Comparison of ENCODE assay signal across 8 mouse cellular contexts in genomic region chr1:60868333-60869277, GRCm38 (mm10). TPM values are rescaled to one million over a fixed set of nuclear protein-coding genes. Genes with fewer than 3 reads are reported as not detected.
DNase-seq lines count a peak whose midpoint lies in the region; ATAC-seq and TF ChIP-seq lines count a peak whose summit lies in the region.

No protein-coding gene starts in this region.

- H3K4me2 ChIP-seq in forebrain, embryonic 13.5 days, result no peak overlapping the region
- no peak overlapping the region for H3K4me2 ChIP-seq in lung, postnatal 0 days (replicated peaks; ENCODE audit: low read depth, low read length)
- H3K4me2 ChIP-seq in intestine, embryonic 15.5 days (replicated peaks), result no peak overlapping the region

- H3K4me1 ChIP-seq in forebrain, embryonic 13.5 days, result no peaks in the 10 kb centered on the region
- H3K4me1 ChIP-seq in lung, postnatal 0 days (ENCODE audit: insufficient read depth, low read depth, low read length), result no peaks in the 10 kb centered on the region
- H3K4me1 ChIP-seq in intestine, embryonic 15.5 days (replicated peaks), result 0 out of 2 replicates have a peak, but pooled peaks cover 2% of the 10 kb centered on the region

- no peak for TF ChIP-seq EP300 in lung, postnatal 0 days (IDR thresholded peaks at IDR 0.05)

- H3K27me3 ChIP-seq in forebrain, embryonic 13.5 days, result no peaks in the 10 kb centered on the region
- H3K27me3 ChIP-seq in lung, postnatal 0 days (replicated peaks; ENCODE audit: insufficient read depth, low read length), result no peaks in the 10 kb centered on the region
- H3K27me3 ChIP-seq in intestine, embryonic 15.5 days (replicated peaks), result no peaks in the 10 kb centered on the region

- ATAC-seq in forebrain, embryonic 13.5 days, result peak; percentile 77
- ATAC-seq in lung, postnatal 0 days, result no peak
- ATAC-seq in intestine, embryonic 15.5 days, result no peak

- H3K4me3 ChIP-seq in forebrain, embryonic 13.5 days, result no peak overlapping the region
- H3K4me3 ChIP-seq in lung, postnatal 0 days (ENCODE audit: low read depth, low read length), result no peak overlapping the region
- H3K4me3 ChIP-seq in intestine, embryonic 15.5 days (replicated peaks), result no peak overlapping the region

- H3K36me3 ChIP-seq in forebrain, embryonic 13.5 days (ENCODE audit: poor library complexity, severe bottlenecking), result no peaks in the 10 kb centered on the region
- H3K36me3 ChIP-seq in lung, postnatal 0 days (ENCODE audit: insufficient read depth, low read length), result no peaks in the 10 kb centered on the region
- no peaks in the 10 kb centered on the region for H3K36me3 ChIP-seq in intestine, embryonic 15.5 days

- 62% methylated on average over 17 of the region's 17 CpGs for WGBS in forebrain, embryonic 13.5 days
- WGBS in lung, postnatal 0 days, result 73% methylated on average over 17 of the region's 17 CpGs
- 75% methylated on average over 17 of the region's 17 CpGs for WGBS in intestine, embryonic 15.5 days

- no peak overlapping the region for H3K27ac ChIP-seq in forebrain, embryonic 13.5 days
- H3K27ac ChIP-seq in lung, postnatal 0 days (ENCODE audit: low read length), result no peak overlapping the region
- H3K27ac ChIP-seq in intestine, embryonic 15.5 days, result no peak overlapping the region

- no peaks in the 10 kb centered on the region for H3K9me3 ChIP-seq in forebrain, embryonic 13.5 days (replicated peaks)
- no peaks in the 10 kb centered on the region for H3K9me3 ChIP-seq in lung, postnatal 0 days (ENCODE audit: low read length)
- H3K9me3 ChIP-seq in intestine, embryonic 15.5 days, result no peaks in the 10 kb centered on the region

- TF ChIP-seq CTCF in lung, postnatal 0 days (IDR thresholded peaks at IDR 0.05), result peak; percentile 82

- peak; percentile 30 for DNase-seq in urinary bladder, postnatal 25 days (ENCODE audit: low spot score)
- DNase-seq in urinary bladder, adult 2 months (ENCODE audit: low spot score), result no peak
- peak; percentile 44 to 65 for DNase-seq in adrenal gland, postnatal 36 days
- peak; percentile 88 for DNase-seq in induced T-regulatory cell, adult 2 months (ENCODE audit: low read depth)
- peak; percentile 54 for DNase-seq in lung, postnatal 0 days (ENCODE audit: low spot score)
- peak; percentile 54 for DNase-seq in right cerebral cortex, postnatal 14 days

- H3K9ac ChIP-seq in forebrain, embryonic 13.5 days, result no peak overlapping the region
- no peak overlapping the region for H3K9ac ChIP-seq in lung, postnatal 0 days (replicated peaks; ENCODE audit: low read depth)
- no peak overlapping the region for H3K9ac ChIP-seq in intestine, embryonic 15.5 days

RNA-seq across cellular contexts. Expression of gene Ctla4, which starts 18.2 kb away (rescaled TPM):
- polyA plus RNA-seq in urinary bladder, adult 2 months (2012; rRNA removed), result 0.10 and 0.11 TPM in 2 replicates
- total RNA-seq in adrenal gland, postnatal 36 days (2021), result not detected
- not detected in 2 replicates for polyA plus RNA-seq in forebrain, embryonic 13.5 days (2015; fragmentation: Nextera tagmentation; extraction: Ambion mirVana)
- polyA plus RNA-seq in lung, postnatal 0 days (2015; fragmentation: Nextera tagmentation; extraction: Ambion mirVana), result not detected in 2 replicates
- polyA plus RNA-seq in intestine, embryonic 15.5 days (2015; fragmentation: Nextera tagmentation; extraction: Ambion mirVana), result not detected in 2 replicates
